Mouse (Mus musculus): ENCODE data around the gene Ltk.

DNA sequence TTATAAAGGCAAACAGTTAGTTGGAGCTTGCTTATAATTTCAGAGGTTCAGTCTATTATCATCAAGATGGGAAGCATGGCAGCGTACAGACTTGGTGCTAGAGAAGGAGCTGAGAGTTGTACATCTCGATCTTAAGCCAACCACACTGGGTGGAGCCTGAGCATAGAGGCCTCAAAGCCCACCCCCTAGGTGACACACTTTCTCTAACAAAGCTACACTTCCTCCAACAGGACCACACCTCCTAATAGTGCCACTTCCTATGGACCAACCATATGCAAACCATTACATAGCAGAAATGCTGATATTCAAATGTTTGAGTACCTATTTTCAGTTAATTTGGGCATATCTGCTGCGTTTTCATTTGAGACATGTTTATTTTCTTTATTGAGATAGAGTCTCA lies 50.2 kb downstream of the Ltk start:
- no peak for TF ChIP-seq CTCF (conservative IDR thresholded peaks at IDR 0.05; ENCODE audit: insufficient read depth, insufficient read length, low read depth, low read length)
- TF ChIP-seq POLR2A (IDR thresholded peaks at IDR 0.05; ENCODE audit: low read depth, low read length), result no peak
